Mouse (Mus musculus) frontal cortex, postnatal 36 days (tissue): ENCODE measurements around the gene Rapsn.
"Not testable (repeated sequence)": the region's sequence is repeated elsewhere in the genome, so short reads cannot be mapped to it uniquely, and the experiment has no call there.

Experiments
- DNase-seq, 2 experiments: peaks; one replicate each; pipeline ENCODE4 v3.0.0; 2022; ENCODE audit warnings: low spot score in 2 of 2

Gene Rapsn

DNA sequence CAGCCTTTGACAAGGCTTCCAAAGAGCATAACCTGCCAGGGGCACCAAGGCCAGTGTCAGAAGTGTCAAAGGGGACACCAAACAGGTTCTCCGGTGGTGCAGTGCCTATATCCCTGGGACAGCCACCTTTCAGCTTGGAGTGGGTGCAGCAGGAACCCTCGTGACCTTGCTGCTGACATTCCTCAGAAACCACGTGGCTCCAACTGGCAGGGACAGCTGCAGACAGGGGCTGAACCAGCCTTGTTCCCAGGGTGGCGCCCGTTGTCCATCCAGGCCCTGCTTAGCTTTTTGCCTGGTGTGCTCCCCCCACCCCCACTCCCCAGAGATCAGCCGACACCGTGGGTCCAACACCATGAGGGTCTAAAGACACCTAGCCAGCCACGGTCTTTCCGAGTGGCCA, at the start of gene Rapsn:
TSS of gene Rapsn (plus strand) at position 236 of the 400 bp plus-strand sequence.
- no peak for DNase-seq

DNA sequence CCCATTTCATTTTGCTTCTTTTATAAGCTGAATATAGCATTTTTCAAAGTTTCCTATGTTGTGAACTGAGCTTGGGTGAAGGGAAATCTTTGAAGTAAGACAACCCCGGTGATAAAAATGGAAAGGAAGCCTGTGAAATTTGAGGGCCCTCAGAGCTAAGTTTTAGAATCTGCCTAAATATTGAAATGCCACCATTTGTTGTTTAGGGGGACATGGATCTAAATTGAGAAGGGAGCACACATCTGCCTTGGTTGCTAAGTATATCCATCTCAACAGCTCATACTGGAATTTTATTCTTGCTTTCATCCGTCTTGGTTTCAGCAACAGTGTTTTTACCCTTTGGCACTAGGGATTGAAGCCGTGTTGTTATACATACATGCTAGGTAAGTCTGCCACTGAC, 49.4 kb upstream of the Rapsn start:
- DNase-seq = peak in 1 of 2 experiments; percentile 53

DNA sequence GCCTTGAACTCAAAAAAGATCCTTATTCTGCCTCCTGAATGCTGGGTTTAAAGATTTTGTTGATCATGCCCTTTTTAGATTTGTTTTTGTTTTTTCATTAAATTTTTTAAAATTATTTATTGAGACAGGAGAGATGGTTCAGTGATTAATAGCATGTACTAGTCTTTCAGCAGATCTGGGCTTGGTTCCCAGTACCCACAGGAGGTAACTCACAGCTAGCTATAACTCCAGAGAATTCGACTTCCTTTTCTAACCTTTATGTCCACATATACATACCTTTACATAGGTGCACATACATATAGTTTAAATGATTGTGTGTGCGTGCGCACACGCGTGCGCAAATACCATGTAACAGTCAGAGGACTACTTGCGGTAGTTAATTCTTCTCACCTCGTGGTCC, 26.9 kb upstream of the Rapsn start:
- DNase-seq = no peak

DNA sequence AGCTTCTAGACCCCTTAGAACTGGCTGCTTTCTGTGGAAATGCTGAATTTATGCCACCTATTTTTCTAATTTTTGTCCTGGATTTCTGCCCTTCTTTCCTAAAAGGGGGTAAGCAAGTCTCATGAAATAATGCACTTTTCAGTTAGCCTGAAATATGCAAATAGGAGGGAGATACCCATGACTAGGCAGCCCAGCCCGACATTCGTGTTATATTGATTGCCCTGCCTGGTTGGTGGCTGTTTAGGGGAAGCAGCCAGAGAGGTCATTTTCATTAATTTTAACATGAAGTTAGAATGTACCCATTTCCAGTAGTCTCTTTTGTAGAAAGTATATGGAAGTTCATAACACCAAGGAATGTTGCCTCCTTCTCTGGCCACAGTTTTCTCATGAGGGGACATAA, 21.5 kb upstream of the Rapsn start:
- no peak for DNase-seq

DNA sequence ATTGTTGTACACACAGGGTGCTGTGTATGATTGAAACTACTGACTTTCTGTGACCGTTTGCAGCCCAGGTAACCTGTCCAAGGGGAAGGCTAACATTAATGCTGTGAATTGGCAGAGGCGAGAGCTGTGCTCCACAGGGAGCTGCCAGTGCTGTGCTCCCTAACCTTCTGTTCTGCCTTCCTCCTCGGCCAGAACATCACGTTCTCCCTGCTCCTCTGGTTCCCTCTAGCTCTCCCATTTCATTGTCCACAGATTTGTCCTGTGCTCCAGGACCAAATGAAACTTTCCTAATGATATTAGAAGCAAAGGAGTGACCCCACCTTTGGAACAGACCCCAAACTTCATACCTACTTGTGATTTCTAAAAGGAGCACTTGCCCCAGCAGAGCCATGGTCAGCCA, 20.0 kb upstream of the Rapsn start:
- DNase-seq = no peak

DNA sequence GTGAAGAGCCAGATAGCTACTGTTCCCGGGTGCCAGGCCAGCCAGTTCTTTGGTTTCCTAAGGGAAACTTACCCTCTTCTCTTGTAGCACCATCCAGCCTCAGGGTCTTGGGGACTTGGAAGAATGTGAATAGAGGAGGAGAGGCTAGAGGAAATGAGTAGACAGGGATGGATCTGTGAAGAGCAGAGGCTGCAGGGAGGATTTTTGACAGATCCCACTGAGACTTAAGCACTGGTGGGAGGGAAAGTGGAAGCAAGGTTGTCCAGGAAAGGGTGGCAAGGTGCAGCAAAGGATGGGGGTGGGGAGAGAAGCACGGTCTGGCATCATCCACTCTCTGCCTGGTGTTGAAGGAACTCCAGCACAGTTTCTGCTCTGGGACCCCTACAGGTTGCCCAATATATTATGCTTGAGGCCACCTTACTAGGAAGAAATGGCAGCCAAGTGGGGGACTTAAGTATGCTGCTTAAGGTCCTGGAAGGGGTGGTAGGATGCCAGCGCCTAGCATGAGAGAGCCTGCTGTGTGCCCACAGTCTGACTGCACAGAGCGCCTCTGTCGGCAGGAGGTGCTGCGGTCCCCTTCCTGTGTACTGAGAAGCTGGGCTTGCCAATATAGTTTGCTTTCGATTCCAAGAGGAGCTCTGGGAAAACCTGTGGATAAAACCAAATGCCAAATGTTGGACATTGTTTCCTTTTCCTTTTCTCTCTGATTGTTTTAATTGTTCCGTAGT, 17.2 kb upstream of the Rapsn start:
- DNase-seq = no peak

DNA sequence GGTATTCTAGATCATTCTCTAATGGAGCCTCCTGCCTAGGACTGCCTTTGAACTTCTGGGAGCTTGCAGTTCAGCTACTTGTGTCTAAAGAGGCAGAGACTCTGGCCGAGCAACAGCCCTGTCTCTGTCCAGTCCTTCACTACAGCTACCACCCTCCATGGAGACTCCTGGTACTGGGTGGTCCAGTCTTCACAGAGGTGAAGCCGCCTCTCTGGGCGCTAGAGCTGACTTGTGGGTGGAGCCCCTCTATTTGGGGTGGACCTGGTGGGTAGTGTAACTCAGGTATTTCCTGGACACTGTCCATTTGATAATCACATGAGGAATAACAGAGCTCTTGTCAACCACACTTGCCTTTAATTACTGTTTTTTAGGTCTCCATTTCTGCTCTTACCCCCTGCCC, 15.5 kb upstream of the Rapsn start:
- no peak for DNase-seq

DNA sequence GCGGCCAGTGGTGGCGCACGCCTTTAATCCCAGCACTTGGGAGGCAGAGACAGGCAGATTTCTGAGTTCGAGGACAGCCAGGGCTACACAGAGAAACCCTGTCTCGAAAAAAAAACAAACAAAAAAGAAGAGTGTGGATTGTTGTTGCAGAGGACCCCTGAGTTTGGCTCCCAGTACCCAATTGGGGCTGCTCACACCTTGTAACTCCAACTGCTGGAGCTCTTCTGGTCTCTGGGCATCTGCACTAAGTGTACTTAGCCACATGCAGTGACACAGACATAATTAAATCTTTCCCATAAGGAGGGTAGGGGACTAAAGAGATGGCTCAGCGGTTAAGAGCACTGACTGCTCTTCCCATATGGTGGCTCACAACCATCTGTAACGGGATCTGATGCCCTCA, 13.2 kb upstream of the Rapsn start:
- not testable (repeated sequence) for DNase-seq

DNA sequence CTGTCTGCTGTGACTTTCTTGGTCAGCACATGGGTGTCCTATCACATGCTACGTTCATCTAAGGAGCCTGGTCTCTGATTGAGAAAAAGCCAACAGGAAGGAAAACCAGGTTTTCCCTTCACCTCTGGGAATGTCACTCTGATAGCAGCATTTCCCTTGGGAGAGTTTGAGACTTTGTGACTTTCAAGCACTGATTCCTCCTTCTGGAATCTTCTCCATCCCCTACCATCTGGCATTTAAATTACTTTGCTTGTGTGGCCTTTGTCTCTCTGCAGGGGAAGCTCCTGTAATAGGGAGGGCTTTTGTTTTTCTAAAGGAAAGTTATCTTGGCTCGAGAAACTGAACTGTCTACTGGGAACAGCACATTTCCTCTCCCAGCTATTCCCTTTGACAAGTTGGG, 12.3 kb upstream of the Rapsn start:
- DNase-seq = no peak

DNA sequence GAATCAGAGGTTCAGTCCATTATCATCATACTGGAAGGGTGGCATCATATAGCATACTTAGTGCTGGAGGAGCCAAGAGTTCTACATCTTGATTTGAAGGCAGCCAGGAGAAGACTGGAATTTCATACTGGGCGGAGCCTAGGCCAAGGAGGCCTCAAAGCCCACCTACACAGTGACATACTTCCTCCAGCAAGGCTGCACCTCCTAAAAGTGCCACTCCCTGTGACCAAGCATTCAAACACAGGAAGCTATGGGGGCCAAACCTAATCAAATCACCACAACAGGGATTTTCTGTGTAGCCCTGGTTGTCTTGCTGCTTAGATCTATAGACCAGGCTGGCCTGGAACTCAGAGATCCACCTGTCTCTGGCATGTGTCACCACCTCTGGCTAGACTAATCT, 11.5 kb upstream of the Rapsn start:
- no peak for DNase-seq

DNA sequence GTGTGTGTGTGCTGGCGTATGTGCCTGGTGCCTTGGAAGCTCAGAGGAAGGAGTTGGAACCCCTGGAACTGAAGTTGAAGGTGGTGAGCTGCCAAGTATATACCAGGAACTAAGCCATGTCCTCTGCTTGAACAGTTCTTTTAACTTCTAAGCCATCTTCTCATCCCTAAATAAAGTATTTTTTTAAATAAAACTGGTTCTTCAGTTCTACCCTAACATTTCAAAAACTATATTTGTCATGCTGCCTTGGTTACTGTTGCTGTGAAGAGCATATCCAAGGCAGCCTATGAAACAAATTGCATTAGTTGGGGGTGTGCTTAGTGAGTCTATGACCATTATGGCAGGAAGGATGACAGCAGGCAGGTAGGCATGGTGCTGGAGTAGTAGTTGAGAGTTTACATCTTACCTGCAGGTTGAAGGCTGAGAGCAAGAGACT, 10.3 kb upstream of the Rapsn start:
- DNase-seq = peak in 1 of 2 experiments; percentile 58

DNA sequence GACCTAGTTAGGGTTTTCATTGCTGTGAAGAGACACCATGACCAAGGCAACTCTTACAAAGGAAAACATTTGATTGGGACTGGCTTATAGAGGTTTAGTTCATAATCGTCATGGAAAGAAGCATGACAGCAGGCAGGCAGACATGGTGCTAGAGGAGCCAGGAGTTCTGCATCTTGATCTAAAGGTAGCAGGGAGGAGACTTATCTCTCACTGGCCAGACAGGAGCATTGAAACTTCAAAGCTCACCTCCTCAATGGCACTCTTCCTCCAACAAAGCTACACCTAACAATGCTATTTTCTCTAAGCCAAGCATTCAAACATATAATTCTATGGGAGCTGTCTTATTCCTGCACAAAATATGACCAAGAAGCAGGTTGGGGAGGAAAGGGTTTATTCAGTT, 8.9 kb upstream of the Rapsn start:
- no peak for DNase-seq

DNA sequence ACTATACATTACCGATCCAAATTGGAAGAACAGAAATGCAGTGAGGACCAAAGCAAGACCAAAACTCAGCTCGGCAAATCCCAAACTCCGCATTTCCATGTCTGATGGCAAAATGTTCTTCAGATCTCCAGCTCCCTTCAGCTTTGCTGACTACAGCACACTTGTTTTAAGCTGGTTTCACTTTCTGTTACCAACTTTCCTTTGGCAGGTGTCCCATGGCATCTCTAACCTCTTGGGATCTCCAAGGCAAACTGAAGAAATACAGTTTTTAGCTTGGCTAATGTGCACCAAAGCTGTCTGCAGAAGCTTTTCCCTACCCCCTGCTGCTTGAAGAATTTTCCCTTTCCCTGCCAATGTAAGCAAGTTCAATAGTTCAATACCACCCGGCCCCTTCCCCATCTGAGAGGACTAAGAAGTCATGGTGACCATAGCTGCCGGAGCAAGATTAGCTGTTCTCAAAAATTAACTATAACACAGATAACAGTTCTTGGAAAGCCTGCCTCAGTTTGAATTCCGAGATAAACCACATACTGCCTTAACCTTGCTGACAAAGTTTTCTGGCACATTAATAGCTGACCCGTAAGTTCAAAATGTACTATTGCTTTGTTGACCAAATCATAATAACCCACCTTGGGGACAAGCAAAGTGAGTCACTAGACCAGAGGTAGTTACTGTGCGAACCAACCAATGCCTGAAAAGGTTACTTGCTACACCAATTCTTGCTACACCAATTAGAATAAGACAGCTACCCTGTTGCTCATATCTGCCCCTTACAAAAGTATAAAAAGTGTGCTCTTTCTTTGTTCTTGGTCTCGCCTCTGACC, 7.8 kb upstream of the Rapsn start:
- no peak for DNase-seq

DNA sequence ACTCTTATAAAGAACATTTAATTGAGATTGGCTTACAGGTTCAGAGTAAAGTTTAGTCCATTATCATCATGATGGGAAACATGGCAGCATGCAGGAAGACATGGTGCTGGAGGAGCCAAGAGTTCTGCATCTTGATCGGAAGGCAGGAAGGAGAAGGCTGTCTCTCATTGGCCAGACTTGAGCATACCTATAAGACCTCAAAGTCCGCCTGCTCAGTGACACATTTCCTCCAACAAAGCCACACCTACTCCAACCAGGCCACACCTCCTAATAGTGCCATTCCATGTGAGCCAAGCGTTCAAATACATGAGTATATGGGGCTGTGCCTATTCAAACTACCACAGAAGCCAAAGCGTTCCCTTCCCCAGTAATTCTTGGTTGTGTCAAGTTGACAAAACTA, 4.2 kb upstream of the Rapsn start:
- DNase-seq = no peak

DNA sequence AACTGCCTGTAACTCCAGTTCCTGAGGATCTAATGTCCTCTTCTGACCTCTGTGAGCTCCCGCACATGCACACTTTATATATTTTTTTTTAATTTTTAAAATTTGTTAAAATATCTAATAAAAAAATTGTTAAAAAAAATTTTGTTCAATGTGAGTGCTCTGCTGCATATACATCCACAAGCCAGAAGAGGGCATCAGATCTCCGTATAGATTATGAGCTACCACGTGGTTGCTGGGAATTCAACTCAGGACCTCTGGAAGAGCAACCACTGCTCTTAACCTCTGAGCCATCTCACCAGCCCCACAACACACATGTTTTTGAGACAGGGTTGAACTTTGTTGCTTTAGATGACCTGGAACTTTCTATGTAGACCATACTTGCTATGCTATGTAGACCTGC, 2.4 kb upstream of the Rapsn start:
- DNase-seq = no peak

DNA sequence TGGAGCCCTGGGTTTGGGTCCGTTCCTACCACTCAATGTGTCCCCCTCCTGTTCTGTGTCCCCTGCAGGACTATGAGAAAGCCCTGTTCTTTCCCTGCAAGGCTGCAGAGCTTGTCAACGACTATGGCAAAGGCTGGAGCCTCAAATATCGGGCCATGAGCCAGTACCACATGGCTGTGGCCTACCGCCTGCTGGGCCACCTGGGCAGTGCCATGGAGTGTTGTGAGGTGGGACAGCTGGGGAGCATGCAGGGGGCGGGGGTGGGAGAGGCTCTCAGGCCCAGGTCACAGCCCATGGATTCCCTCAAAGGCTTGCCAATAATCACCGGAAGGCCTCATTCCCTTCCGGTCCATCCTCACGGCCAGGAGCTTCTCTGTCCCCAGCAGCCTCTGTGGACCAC, 6.4 kb downstream of the Rapsn start:
- no peak for DNase-seq

DNA sequence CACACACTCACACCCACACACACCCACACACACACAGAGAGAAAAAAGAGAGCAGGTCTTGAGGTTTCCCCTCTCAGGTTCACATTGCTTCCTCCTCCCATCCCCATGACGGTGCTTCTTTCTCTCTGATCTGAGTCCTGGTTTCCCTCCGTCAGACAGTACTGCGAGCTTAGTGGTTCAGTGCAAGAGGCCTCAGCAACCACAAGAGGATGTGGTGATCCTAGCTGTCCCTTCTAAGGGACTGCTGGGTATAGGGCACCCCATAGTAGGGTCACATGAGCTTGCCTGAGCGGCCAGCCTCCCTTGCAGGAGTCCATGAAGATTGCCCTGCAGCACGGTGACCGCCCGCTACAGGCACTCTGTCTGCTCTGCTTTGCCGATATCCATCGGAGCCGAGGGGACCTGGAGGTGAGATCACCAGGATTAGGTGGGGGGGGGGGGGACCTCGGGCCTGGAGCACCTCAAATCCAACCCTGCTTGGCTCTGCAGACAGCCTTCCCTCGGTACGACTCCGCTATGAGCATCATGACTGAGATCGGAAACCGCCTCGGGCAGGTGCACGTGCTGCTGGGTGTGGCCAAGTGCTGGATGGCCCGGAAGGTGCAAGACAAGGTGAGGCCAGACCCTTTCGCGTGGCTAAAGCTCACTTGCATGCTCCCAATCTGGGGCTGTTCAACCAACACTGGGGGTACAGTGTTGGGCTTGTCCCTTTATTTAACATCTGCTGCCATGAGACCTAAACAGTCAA, 7.4 kb downstream of the Rapsn start:
- no peak for DNase-seq

DNA sequence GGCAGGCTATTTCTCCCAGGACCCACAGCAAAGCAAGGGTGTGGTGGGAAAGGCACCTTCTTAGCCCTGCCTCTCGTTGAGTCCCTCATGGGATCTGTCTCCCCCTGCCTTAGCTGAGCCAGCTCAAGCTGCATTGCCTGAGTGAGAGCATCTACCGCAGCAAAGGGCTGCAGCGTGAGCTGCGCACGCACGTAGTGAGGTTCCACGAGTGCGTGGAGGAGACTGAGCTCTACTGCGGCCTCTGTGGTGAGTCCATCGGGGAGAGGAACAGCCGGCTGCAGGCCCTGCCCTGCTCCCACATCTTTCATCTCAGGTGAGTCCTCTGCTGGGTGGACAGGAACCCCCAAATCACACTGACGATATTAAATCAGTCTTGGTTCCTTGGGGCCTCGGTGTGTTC, 9.3 kb downstream of the Rapsn start:
- no peak for DNase-seq

DNA sequence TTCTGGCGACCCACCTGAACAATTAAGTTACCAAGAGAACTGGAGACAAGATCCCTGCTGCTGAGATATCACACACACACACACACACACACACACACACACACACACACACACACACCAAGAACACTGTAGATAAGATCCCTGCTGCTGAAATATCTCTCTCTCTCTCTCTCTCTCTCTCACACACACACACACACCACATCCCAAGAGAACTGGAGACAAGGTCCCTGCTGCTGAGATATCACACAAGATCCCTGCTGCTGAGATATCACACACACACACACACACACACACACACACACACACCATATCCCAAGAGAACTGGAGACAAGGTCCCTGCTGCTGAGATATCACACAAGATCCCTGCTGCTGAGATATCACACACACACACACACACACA, 10.4 kb downstream of the Rapsn start:
- DNase-seq = not testable (repeated sequence)

DNA sequence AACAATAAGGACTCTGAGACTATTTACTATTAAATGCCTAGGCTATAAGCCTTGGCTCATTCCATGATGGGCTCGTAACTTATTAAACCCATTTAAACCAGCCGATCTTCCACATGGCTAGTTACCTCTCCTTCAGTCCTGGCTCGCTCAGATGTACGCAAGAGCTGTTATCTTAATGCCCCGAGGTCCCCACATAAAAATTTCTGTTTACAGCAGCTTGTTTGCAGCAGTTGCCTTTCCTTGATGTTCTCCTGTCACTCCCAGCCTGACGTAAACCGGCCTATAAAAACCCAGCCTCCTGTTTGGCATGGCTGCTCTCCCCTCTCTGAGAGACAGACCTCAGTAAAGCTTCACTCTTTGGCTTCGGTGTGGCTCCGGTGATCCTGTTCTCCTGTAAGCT, 11.9 kb downstream of the Rapsn start:
- no peak for DNase-seq

DNA sequence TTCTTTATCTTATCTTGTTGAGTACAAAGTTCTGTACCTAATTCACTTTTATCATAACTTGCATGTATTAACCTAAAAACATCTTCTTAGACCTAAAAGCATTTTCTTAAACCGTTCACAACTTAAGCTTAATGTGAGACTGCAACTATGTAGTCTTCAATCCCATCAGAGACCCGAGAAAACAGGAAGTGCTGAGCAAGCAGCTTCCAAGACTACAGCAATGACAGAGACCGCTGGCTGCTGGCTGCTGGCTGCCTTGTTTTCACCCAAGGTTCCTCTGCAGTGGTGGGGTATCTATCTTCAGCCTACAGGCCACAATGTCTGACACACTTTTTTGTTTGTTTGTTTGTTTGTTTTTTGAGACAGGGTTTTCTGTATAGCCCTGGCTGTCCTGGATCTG, 16.5 kb downstream of the Rapsn start:
- no peak for DNase-seq

DNA sequence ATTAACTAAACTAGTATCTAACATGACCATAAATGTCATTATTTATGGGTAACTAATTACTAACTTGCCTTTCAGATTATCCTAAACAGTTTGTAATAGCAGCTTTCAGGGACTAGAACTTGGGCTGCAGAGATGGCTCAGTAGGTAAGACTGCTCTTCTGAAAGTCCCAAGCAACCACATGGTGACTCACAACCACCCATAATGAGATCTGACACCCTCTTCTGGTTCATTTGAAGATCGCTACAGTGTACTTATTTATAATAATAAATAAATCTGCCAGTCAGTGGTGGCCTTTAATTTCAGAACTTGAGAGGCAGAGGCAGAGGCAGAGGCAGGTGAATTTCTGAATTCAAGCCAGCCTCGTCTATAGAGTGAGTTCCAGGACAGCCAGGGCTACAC, 17.3 kb downstream of the Rapsn start:
- DNase-seq = no peak
